Comparison of ENCODE assay signal across 18 mouse cellular contexts in the genomic region with DNA sequence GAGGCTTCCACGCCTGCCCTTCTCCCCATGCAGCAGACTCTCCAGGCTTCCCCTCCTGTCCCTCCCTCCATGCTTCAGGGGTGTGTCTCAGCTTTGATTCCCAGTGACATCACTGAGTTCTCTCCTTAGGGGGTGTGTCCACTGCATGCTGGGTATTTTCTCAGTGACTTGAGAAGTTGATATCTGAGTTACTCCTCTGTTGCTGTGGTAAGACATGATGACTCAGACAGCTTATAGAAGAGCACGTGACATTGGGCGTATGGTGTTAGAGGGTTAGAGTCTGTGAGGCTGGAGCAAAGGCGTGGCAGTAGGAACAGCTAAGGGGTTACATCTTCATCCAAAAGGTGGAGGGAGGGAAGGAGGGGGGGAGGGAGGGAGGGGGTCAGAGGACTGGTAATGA. TPM values are rescaled to one million over a fixed set of nuclear protein-coding genes. Genes with fewer than 3 reads are reported as not detected.
A peak's percentile ranks its signal among the peaks of the same experiment; 100 is the strongest.
DNase-seq lines count a peak whose midpoint lies in the region; ATAC-seq and TF ChIP-seq lines count a peak whose summit lies in the region.
"Had no signal": no experiment of that assay in that cellular context is flagged by ENCODE, and none has a peak within 500 bp of the region (broad histone marks: within the 10 kb centered on the region; RNA-seq: fewer than 3 reads in every experiment).

No protein-coding gene starts in this region.

- 86% methylated on average over 4 of the region's 4 CpGs for WGBS in lung, postnatal 0 days
- 76% methylated on average over 4 of the region's 4 CpGs for WGBS in intestine, embryonic 15.5 days
- 92% methylated on average over 4 of the region's 4 CpGs for WGBS in embryonic facial prominence, embryonic 10.5 days

- H3K27ac ChIP-seq in lung, postnatal 0 days (ENCODE audit: low read length) = no peak overlapping the region
- H3K27ac ChIP-seq in intestine, embryonic 15.5 days = no peak overlapping the region
- no peak overlapping the region for H3K27ac ChIP-seq in embryonic facial prominence, embryonic 10.5 days (replicated peaks)
- H3K27ac ChIP-seq: gastrocnemius, adult 2 months; left cerebral cortex, adult 2 months; limb, embryonic 13.5 days; midbrain, embryonic 12.5 days had no signal

- H3K4me1 ChIP-seq in lung, postnatal 0 days (ENCODE audit: insufficient read depth, low read depth, low read length) = peaks cover 18% of the 10 kb centered on the region; the same call in 1 of the 2 replicates
- peaks cover 28% of the 10 kb centered on the region for H3K4me1 ChIP-seq in intestine, embryonic 15.5 days (replicated peaks)
- peaks cover 39% of the 10 kb centered on the region for H3K4me1 ChIP-seq in embryonic facial prominence, embryonic 10.5 days
- H3K4me1 ChIP-seq: midbrain, embryonic 12.5 days had no signal

- H3K9me3 ChIP-seq in lung, postnatal 0 days (ENCODE audit: low read length) = no peaks in the 10 kb centered on the region
- no peaks in the 10 kb centered on the region for H3K9me3 ChIP-seq in intestine, embryonic 15.5 days
- H3K9me3 ChIP-seq in embryonic facial prominence, embryonic 10.5 days = no peaks in the 10 kb centered on the region
- H3K9me3 ChIP-seq: limb, embryonic 13.5 days; midbrain, embryonic 12.5 days had no signal

- H3K4me2 ChIP-seq in lung, postnatal 0 days (replicated peaks; ENCODE audit: low read depth, low read length) = no peak overlapping the region
- no peak overlapping the region for H3K4me2 ChIP-seq in intestine, embryonic 15.5 days (replicated peaks)
- H3K4me2 ChIP-seq: limb, embryonic 13.5 days; midbrain, embryonic 12.5 days had no signal

- no peak for ATAC-seq in lung, postnatal 0 days
- ATAC-seq in intestine, embryonic 15.5 days = peak; percentile 27
- ATAC-seq in megakaryocyte progenitor cell, adult 5-6 weeks (replicated peaks; ENCODE audit: poor library complexity) = peak; percentile 12; the same call in 1 of the 2 replicates
- no peak for ATAC-seq in CD4-positive, CD25-positive, alpha-beta regulatory T cell, adult 4 months
- ATAC-seq: forebrain, postnatal 0 days; hindbrain, embryonic 16.5 days had no signal

- no peak for TF ChIP-seq CTCF in lung, postnatal 0 days (IDR thresholded peaks at IDR 0.05)

- H3K4me3 ChIP-seq in lung, postnatal 0 days (ENCODE audit: low read depth, low read length) = no peak overlapping the region
- H3K4me3 ChIP-seq in intestine, embryonic 15.5 days (replicated peaks) = no peak overlapping the region
- H3K4me3 ChIP-seq in embryonic facial prominence, embryonic 10.5 days = no peak overlapping the region
- H3K4me3 ChIP-seq: gastrocnemius, adult 2 months; left cerebral cortex, adult 2 months; limb, embryonic 13.5 days; midbrain, embryonic 12.5 days had no signal

- no peak overlapping the region for H3K9ac ChIP-seq in lung, postnatal 0 days (replicated peaks; ENCODE audit: low read depth)
- H3K9ac ChIP-seq in intestine, embryonic 15.5 days = no peak overlapping the region
- H3K9ac ChIP-seq: forebrain, postnatal 0 days; limb, embryonic 13.5 days; midbrain, embryonic 12.5 days had no signal

- no peak for TF ChIP-seq EP300 in lung, postnatal 0 days (IDR thresholded peaks at IDR 0.05)

- H3K36me3 ChIP-seq in lung, postnatal 0 days (ENCODE audit: insufficient read depth, low read length) = peaks cover 24% of the 10 kb centered on the region; the same call in 1 of the 2 replicates
- H3K36me3 ChIP-seq in intestine, embryonic 15.5 days = peaks cover 8% of the 10 kb centered on the region; the same call in 1 of the 2 replicates
- H3K36me3 ChIP-seq in embryonic facial prominence, embryonic 10.5 days (replicated peaks) = peaks cover 77% of the 10 kb centered on the region

- DNase-seq in lung, postnatal 0 days (ENCODE audit: low spot score) = peak; percentile 30
- no peak for DNase-seq in lung, postnatal 36 days
- DNase-seq in MEL-GATA-1-ER (ENCODE audit: extremely low read depth, low read depth) = peak; percentile 62
- DNase-seq in right cerebral cortex, adult 18-20 months = no peak
- no peak for DNase-seq in embryonic facial prominence, embryonic 10.5 days (ENCODE audit: low spot score)
- DNase-seq: cerebellum, adult 9-10 months; forebrain, postnatal 0 days; gastrocnemius, adult 2 months; heart, adult 11 months; lung, postnatal 10 days; thymus, adult 18-20 months had no signal

- H3K27me3 ChIP-seq in lung, postnatal 0 days (replicated peaks; ENCODE audit: insufficient read depth, low read length) = no peaks in the 10 kb centered on the region
- H3K27me3 ChIP-seq in intestine, embryonic 15.5 days (replicated peaks) = no peaks in the 10 kb centered on the region
- H3K27me3 ChIP-seq in embryonic facial prominence, embryonic 10.5 days (replicated peaks; ENCODE audit: low read depth, poor library complexity, severe bottlenecking) = no peaks in the 10 kb centered on the region
- H3K27me3 ChIP-seq: limb, embryonic 13.5 days; midbrain, embryonic 12.5 days had no signal

RNA-seq across cellular contexts. Expression of gene Gan, which starts 38.7 kb away (rescaled TPM):
- polyA plus RNA-seq in lung, postnatal 0 days (2015; fragmentation: Nextera tagmentation; extraction: Ambion mirVana) = 3.3 and 4.2 TPM in 2 replicates
- 2.1 and 2.5 TPM in 2 replicates for polyA plus RNA-seq in intestine, embryonic 15.5 days (2015; fragmentation: Nextera tagmentation; extraction: Ambion mirVana)
- 4.2 and 4.7 TPM in 2 replicates for total RNA-seq in megakaryocyte progenitor cell, adult 5-6 weeks (2015)
- 3.3 and 3.9 TPM in 2 replicates for total RNA-seq in megakaryocyte progenitor cell, adult 5-6 weeks (2017)
- 1 to 10 TPM; 2.0 to 2.1 TPM for polyA plus RNA-seq in CD4-positive, CD25-positive, alpha-beta regulatory T cell, adult 4 months (2017; shearing (Covaris generic))
- polyA plus RNA-seq in embryonic facial prominence, embryonic 10.5 days (2016; fragmentation: Nextera tagmentation; extraction: Ambion mirVana) = 2.6 and 3.1 TPM in 2 replicates

Comparison
In these comparisons a context has a peak if more than half of its experiments do, and no peak if none do; other contexts are left out.
1. DNase-seq: peak in lung, postnatal 0 days (single experiment) and MEL-GATA-1-ER (single experiment); none in lung, postnatal 36 days (single experiment), right cerebral cortex, adult 18-20 months (single experiment) and embryonic facial prominence, embryonic 10.5 days (single experiment).
2. ATAC-seq: peak in intestine, embryonic 15.5 days (single experiment) and megakaryocyte progenitor cell, adult 5-6 weeks (single experiment); none in lung, postnatal 0 days (single experiment) and CD4-positive, CD25-positive, alpha-beta regulatory T cell, adult 4 months (single experiment).